Mouse (Mus musculus) myocyte (in vitro differentiated cells): ENCODE data around the gene Ganab. TPM values are rescaled to one million over a fixed set of nuclear protein-coding genes. Genes with fewer than 3 reads are reported as not detected.

ENCODE experiments used
- H3K27me3 ChIP-seq: one replicate; pipeline ENCODE4 v1.6.1; 2011; ENCODE audit not compliant: control insufficient read depth, insufficient read depth, insufficient read length
- H3K36me3 ChIP-seq: one replicate; pipeline ENCODE4 v1.6.1; 2011; ENCODE audit not compliant: control insufficient read depth, insufficient read depth
- H3K4me2 ChIP-seq: one replicate; pipeline ENCODE4 v1.6.1; 2011; ENCODE audit warnings: low read depth, control low read depth
- H3K4me3 ChIP-seq: one replicate; pipeline ENCODE4 v1.5.1; 2011; ENCODE audit warnings: mild to moderate bottlenecking, control low read depth, moderate library complexity
- H3K79me2 ChIP-seq: one replicate; pipeline ENCODE4 v1.6.1; 2011; ENCODE audit not compliant: control insufficient read depth, insufficient read depth
- H3ac ChIP-seq: one replicate; pipeline ENCODE4 v1.6.1; 2011; ENCODE audit not compliant: control insufficient read depth, insufficient read length
- CEBPB ChIP-seq: IDR thresholded peaks from 2 replicates; pipeline ENCODE4 v1.6.1; 2011; ENCODE audit warnings: mild to moderate bottlenecking, moderate library complexity; ENCODE audit not compliant: poor library complexity, insufficient read depth, severe bottlenecking
- E2F4 ChIP-seq: IDR thresholded peaks from one replicate; pipeline ENCODE4 v1.6.1; 2011; ENCODE audit warnings: mild to moderate bottlenecking, control low read depth, moderate library complexity; ENCODE audit not compliant: insufficient read depth
- MAX ChIP-seq: IDR thresholded peaks from one replicate; pipeline ENCODE4 v1.6.1; 2011; ENCODE audit warnings: low read depth, mild to moderate bottlenecking, control low read depth
- MYOD1 ChIP-seq, 3 experiments: IDR thresholded peaks; one replicate each; pipeline ENCODE4 v1.6.1; 2011; ENCODE audit warnings: control low read depth in 2 of 3, low read depth in 2 of 3, mild to moderate bottlenecking in 2 of 3, moderate library complexity in 1 of 3; ENCODE audit not compliant: insufficient read length in 2 of 3, control insufficient read depth in 1 of 3
- MYOG ChIP-seq, 3 experiments: IDR thresholded peaks; one replicate each; pipeline ENCODE4 v1.6.1; 2011; ENCODE audit warnings: control low read depth in 2 of 3, low read depth in 2 of 3, mild to moderate bottlenecking in 2 of 3; ENCODE audit not compliant: insufficient read length in 2 of 3, control insufficient read depth in 1 of 3, insufficient read depth in 1 of 3
- POLR2A ChIP-seq: IDR thresholded peaks from one replicate; pipeline ENCODE4 v1.6.1; 2011; ENCODE audit warnings: low read depth, mild to moderate bottlenecking, control low read depth, moderate library complexity; ENCODE audit not compliant: insufficient read length
- POLR2AphosphoS2 ChIP-seq: IDR thresholded peaks from one replicate; pipeline ENCODE4 v1.6.1; 2011; ENCODE audit warnings: low read depth, control low read depth; ENCODE audit not compliant: insufficient read length
- REST ChIP-seq: IDR thresholded peaks from one replicate; pipeline ENCODE4 v1.6.1; 2011; ENCODE audit warnings: mild to moderate bottlenecking, control low read depth, moderate library complexity; ENCODE audit not compliant: insufficient read depth, insufficient read length
- SRF ChIP-seq: IDR thresholded peaks from one replicate; pipeline ENCODE4 v1.6.1; 2011; ENCODE audit warnings: low read depth; ENCODE audit not compliant: control insufficient read depth, insufficient read length
- TCF12 ChIP-seq: IDR thresholded peaks from one replicate; pipeline ENCODE4 v1.6.1; 2011; ENCODE audit warnings: mild to moderate bottlenecking, control low read depth; ENCODE audit not compliant: poor library complexity, insufficient read depth, severe bottlenecking
- TCF3 ChIP-seq: IDR thresholded peaks from one replicate; pipeline ENCODE4 v1.6.1; 2011; ENCODE audit warnings: low read depth, control low read depth; ENCODE audit not compliant: insufficient read length
- USF1 ChIP-seq: IDR thresholded peaks from one replicate; pipeline ENCODE4 v1.6.1; 2011; ENCODE audit warnings: low read depth, mild to moderate bottlenecking, control low read depth, moderate library complexity
- polyA plus RNA-seq: library from polyadenylated mRNA; unstranded; fragments of >200 nt; fragmentation: generic; extraction: Trizol; gene quantifications from one replicate; pipeline ENCODE4 v1.2.1, GENCODE M21; 2012; ENCODE audit warnings: missing spikeins

Ganab gene
- polyA plus RNA-seq, result 109 TPM

DNA sequence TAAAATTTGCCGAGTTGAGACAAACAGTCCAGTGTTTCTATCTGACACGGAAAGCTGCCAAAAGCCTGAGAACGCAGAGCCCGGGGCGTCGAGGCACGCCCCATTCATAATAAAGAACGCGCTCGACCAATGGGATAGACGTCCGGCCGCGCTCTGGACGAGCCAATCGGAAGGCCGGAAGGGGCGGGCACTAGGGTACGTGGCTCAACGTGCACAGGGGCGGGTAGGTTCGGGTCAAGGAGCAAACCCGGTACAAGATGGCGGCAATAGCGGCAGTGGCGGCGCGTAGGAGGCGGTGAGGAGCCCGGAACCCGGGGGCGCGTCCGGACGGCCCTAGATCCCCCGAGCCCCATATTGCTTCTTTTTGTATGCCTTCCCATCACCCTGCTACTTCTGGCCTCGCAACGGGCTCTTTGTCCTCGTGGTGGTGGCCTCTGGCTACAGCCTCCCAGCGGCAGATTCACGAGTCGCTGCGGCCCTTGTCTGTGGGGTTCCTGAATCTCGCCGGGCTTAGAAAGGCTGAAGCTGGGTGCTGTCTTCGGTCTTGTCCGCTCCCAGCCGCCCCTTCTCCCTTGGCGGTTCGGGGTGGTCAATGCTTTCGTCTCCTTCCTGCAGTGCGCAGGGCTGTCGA is at the start of gene Ganab:
Gene Ganab (plus strand): TSS at position 207 of the 631 bp plus-strand sequence.
- Histone ChIP-seq H3K4me3 (peak within 1 kb of the TSS; percentile 86), H3K27me3 (no peaks in the 10 kb centered on the region), H3K79me2 (peaks cover 70% of the 10 kb centered on the region), H3ac (peak within 1 kb of the TSS; percentile 10), H3K4me2 (peak within 1 kb of the TSS; percentile 100), H3K36me3 (peaks cover 11% of the 10 kb centered on the region)
- TF ChIP-seq MAX, result no peak
- TF ChIP-seq E2F4, result no peak
- TF ChIP-seq USF1, result no peak
- TF ChIP-seq TCF12, result no peak
- TF ChIP-seq SRF, result no peak
- no peak for TF ChIP-seq CEBPB
- TF ChIP-seq REST, result peak; percentile 53
- TF ChIP-seq POLR2AphosphoS2, result peak; percentile 100
- no peak for TF ChIP-seq MYOG (IDR thresholded peaks at IDR 0.05; ENCODE audit: control insufficient read depth in 1 of 3, insufficient read depth in 1 of 3, insufficient read length in 2 of 3, low read depth in 2 of 3)
- no peak for TF ChIP-seq MYOD1 (IDR thresholded peaks at IDR 0.05; ENCODE audit: control insufficient read depth in 1 of 3, insufficient read length in 2 of 3, low read depth in 2 of 3)
- TF ChIP-seq TCF3, result no peak
- TF ChIP-seq POLR2A, result peak; percentile 93

GRCm38 (mm10) chr19:8848356-8848755 is 49.5 kb upstream of the Ganab start:
- Histone ChIP-seq H3ac (no peak overlapping the region), H3K4me2 (no peak overlapping the region), H3K4me3 (no peak overlapping the region), H3K79me2 (no peaks in the 10 kb centered on the region), H3K27me3 (no peaks in the 10 kb centered on the region), H3K36me3 (peaks cover 27% of the 10 kb centered on the region)
- TF ChIP-seq SRF (no peak), TCF12 (no peak), MYOD1 (IDR thresholded peaks at IDR 0.05; ENCODE audit: control insufficient read depth in 1 of 3, insufficient read length in 2 of 3, low read depth in 2 of 3) (no peak), E2F4 (no peak), MYOG (IDR thresholded peaks at IDR 0.05; ENCODE audit: control insufficient read depth in 1 of 3, insufficient read depth in 1 of 3, insufficient read length in 2 of 3, low read depth in 2 of 3) (no peak), REST (no peak), CEBPB (no peak), POLR2A (no peak), MAX (no peak), USF1 (no peak), TCF3 (no peak), POLR2AphosphoS2 (no peak)

DNA sequence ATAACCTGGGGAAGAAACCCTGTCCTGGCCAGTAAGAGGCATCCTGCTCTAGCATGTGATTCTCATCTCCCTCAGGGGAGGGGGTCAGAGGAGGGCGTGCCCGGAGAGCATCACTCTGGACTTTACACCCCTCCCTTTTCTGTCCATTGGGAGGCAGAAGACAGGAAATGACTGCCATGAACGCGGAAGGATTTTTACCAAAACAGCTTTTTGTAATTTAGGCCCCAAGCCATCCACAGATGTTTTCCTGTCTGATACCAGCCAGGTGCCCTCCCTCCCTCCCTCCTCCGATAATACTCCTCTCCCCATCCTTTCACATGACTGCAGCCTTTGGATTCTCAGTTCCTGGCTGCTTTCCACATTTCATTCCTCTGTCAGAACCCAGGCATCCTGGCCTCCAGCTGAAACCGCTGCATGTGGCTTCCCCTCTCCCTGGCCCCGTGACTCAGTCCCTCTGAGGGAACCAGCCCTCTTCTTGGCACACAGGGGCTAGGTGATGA is 47.4 kb upstream of the Ganab start, which contains the start of gene Lrrn4cl:
Gene Lrrn4cl (plus strand): TSS at position 367 of the 500 bp plus-strand sequence.
- Histone ChIP-seq H3ac (no peak within 1 kb of the TSS), H3K4me2 (peak within 1 kb of the TSS; percentile 20), H3K36me3 (peaks cover 22% of the 10 kb centered on the region), H3K79me2 (no peaks in the 10 kb centered on the region), H3K4me3 (no peak within 1 kb of the TSS), H3K27me3 (no peaks in the 10 kb centered on the region)
- peak; percentile 57 for TF ChIP-seq USF1
- no peak for TF ChIP-seq MAX

GRCm38 (mm10) chr19:8851639-8852038 is 46.2 kb upstream of the Ganab start:
- H3K36me3 ChIP-seq, result peaks cover 12% of the 10 kb centered on the region
- H3K4me2 ChIP-seq, result no peak overlapping the region
- TF ChIP-seq TCF3 (no peak), REST (no peak), POLR2A (no peak), TCF12 (no peak), CEBPB (no peak), USF1 (no peak), MAX (no peak)
- H3K4me3 ChIP-seq, result no peak overlapping the region
- no peaks in the 10 kb centered on the region for H3K79me2 ChIP-seq
- no peak overlapping the region for H3ac ChIP-seq
- no peaks in the 10 kb centered on the region for H3K27me3 ChIP-seq

DNA sequence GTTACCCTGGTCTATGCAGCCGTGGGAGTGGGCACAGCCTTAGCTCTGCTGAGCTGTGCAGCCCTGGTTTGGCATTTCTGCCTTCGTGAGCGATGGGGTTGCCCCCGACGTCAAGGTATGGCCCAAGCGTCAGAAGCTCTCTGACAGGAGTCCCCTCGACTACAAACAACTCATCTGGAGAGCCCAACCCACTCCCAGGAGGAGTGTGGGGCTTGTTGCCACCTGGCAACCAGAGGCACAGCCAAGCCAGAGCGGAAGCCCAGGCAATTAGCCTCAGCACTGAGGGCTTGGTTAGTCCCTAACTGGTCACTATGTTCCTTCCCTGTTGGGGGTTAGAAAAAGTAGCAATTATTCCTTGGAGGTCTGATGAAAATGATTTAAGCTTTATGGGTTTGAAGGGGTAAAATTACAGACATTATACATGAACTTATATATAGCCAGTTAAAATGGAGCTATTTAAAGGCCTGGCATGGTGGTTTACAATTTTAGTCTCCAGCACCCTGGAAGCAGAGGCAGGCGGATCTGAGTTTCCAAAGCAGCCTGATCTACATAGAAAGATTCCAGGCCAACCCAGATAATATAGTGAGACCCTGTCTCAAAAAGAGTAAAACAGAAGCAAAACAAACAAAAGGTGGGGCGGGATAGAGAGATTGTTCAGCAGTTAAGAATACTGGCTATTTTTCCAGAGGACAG is 45.5 kb upstream of the Ganab start:
- Histone ChIP-seq H3ac (no peak overlapping the region), H3K4me2 (no peak overlapping the region), H3K79me2 (no peaks in the 10 kb centered on the region), H3K4me3 (no peak overlapping the region), H3K36me3 (peaks cover 8% of the 10 kb centered on the region), H3K27me3 (no peaks in the 10 kb centered on the region)
- TF ChIP-seq POLR2AphosphoS2 (no peak), MAX (no peak), MYOD1 (IDR thresholded peaks at IDR 0.05; ENCODE audit: control insufficient read depth in 1 of 3, insufficient read length in 2 of 3, low read depth in 2 of 3) (no peak), TCF3 (no peak), E2F4 (no peak), CEBPB (no peak), SRF (no peak), REST (no peak), USF1 (no peak), TCF12 (no peak), MYOG (IDR thresholded peaks at IDR 0.05; ENCODE audit: control insufficient read depth in 1 of 3, insufficient read depth in 1 of 3, insufficient read length in 2 of 3, low read depth in 2 of 3) (no peak), POLR2A (no peak)
